Mouse (Mus musculus) hindbrain, embryonic 14.5 days (tissue): ENCODE measurements at regions not wholly inside any gene's neighbourhood (a gene's known extent, or its start where the extent isn't known, plus 50 kb on each side); places are given as distances from the start of the nearest gene placed in this dataset.

ENCODE experiments used
- ATAC-seq: fragments of 200-750 bp; cut with Nextera tagmentation; 2 replicates; pipeline ENCODE4 v1.8.0; 2017; ENCODE audit warnings: moderate number of reproducible peaks, mild to moderate bottlenecking, moderate TSS enrichment, moderate library complexity; ENCODE audit not compliant: low FRiP score
- DNase-seq: peaks from one replicate; pipeline ENCODE4 v3.0.0-alpha.2; 2015; ENCODE audit warnings: low spot score
- H3K27ac ChIP-seq: fragments of 300-500 bp; sonication (generic); 2 replicates; pipeline ENCODE4 v1.5.1; 2014; ENCODE audit warnings: mild to moderate bottlenecking, moderate library complexity
- H3K27me3 ChIP-seq: fragments of 300-500 bp; sonication (generic); 2 replicates; pipeline ENCODE4 v1.6.1; 2014; ENCODE audit warnings: mild to moderate bottlenecking, low read length, mixed read lengths; ENCODE audit not compliant: control insufficient read depth, insufficient read depth
- H3K36me3 ChIP-seq: fragments of 300-500 bp; sonication (generic); replicated peaks from 2 replicates; pipeline ENCODE4 v1.6.1; 2014; ENCODE audit not compliant: control insufficient read depth, insufficient read depth
- H3K4me1 ChIP-seq: fragments of 300-500 bp; sonication (generic); replicated peaks from 2 replicates; pipeline ENCODE4 v1.6.1; 2014; ENCODE audit warnings: antibody characterized with exemption, low read length, mixed read lengths; ENCODE audit not compliant: control insufficient read depth, insufficient read depth
- H3K4me2 ChIP-seq: fragments of 300-500 bp; sonication (generic); replicated peaks from 2 replicates; pipeline ENCODE4 v1.6.1; 2014; ENCODE audit warnings: mild to moderate bottlenecking, moderate library complexity
- H3K4me3 ChIP-seq: fragments of 300-500 bp; sonication (generic); replicated peaks from 2 replicates; pipeline ENCODE4 v1.5.1; 2014; ENCODE audit warnings: mild to moderate bottlenecking, low read length
- H3K9ac ChIP-seq: fragments of 300-500 bp; sonication (generic); 2 replicates; pipeline ENCODE4 v1.6.1; 2014
- H3K9me3 ChIP-seq: fragments of 300-500 bp; sonication (generic); 2 replicates; pipeline ENCODE4 v1.6.1; 2016; ENCODE audit warnings: low read length; ENCODE audit not compliant: control insufficient read depth
- WGBS: fragments of 180-500 bp; shearing (Covaris S2); extraction: QIAGEN DNeasy Blood & Tissue Kit; methylation state at CpG from one replicate; pipeline ENCODE4 v1.1.7; 2014; 5-methylcytosine and 5-hydroxymethylcytosine counted together

GRCm38 (mm10) chr8:10910954-10911353 is 97.3 kb downstream of the Irs2 start:
- Histone ChIP-seq H3K27me3 (no peaks in the 10 kb centered on the region; the same call in 1 of the 2 replicates), H3K9me3 (no peaks in the 10 kb centered on the region), H3K4me1 (no peaks in the 10 kb centered on the region), H3K27ac (no peak overlapping the region), H3K4me2 (no peak overlapping the region), H3K36me3 (no peaks in the 10 kb centered on the region), H3K4me3 (no peak overlapping the region), H3K9ac (no peak overlapping the region)
- WGBS = 87% methylated on average over 6 of the region's 6 CpGs
- ATAC-seq (no peak), DNase-seq (no peak)

GRCm38 (mm10) chr8:10910244-10910872 is 97.9 kb downstream of the Irs2 start:
- Histone ChIP-seq H3K27me3 (peaks cover 3% of the 10 kb centered on the region; the same call in 1 of the 2 replicates), H3K9ac (no peak overlapping the region), H3K27ac (no peak overlapping the region), H3K4me2 (no peak overlapping the region), H3K4me3 (no peak overlapping the region), H3K4me1 (no peaks in the 10 kb centered on the region), H3K36me3 (no peaks in the 10 kb centered on the region), H3K9me3 (no peaks in the 10 kb centered on the region)
- WGBS = 53% methylated on average over 6 of the region's 6 CpGs
- DNase-seq (no peak), ATAC-seq (no peak)

GRCm38 (mm10) chr8:10909155-10909554 is 99.1 kb downstream of the Irs2 start:
- Histone ChIP-seq H3K27ac (no peak overlapping the region), H3K4me3 (no peak overlapping the region), H3K4me2 (no peak overlapping the region), H3K27me3 (peaks cover 5% of the 10 kb centered on the region; the same call in 1 of the 2 replicates), H3K9ac (no peak overlapping the region), H3K4me1 (no peaks in the 10 kb centered on the region), H3K36me3 (no peaks in the 10 kb centered on the region), H3K9me3 (no peaks in the 10 kb centered on the region)
- 88% methylated on average over 6 of the region's 6 CpGs for WGBS
- no peak for DNase-seq
- no peak for ATAC-seq

- WGBS = 81% methylated on average over 6 of the region's 6 CpGs
- Histone ChIP-seq H3K4me1 (no peaks in the 10 kb centered on the region), H3K9me3 (no peaks in the 10 kb centered on the region), H3K4me3 (no peak overlapping the region), H3K9ac (no peak overlapping the region), H3K27me3 (peaks cover 5% of the 10 kb centered on the region; the same call in 1 of the 2 replicates), H3K27ac (no peak overlapping the region), H3K36me3 (no peaks in the 10 kb centered on the region), H3K4me2 (no peak overlapping the region)
- DNase-seq (no peak), ATAC-seq (no peak)
Observed at GRCm38 (mm10) chr8:10906353-10906752, 101.9 kb downstream of the Irs2 start.

- ATAC-seq = no peak
- WGBS = 91% methylated on average over 5 of the region's 5 CpGs
Observed at GRCm38 (mm10) chr8:10905761-10906160, 102.5 kb downstream of the Irs2 start.

GRCm38 (mm10) chr8:10903957-10904356 is 104.3 kb downstream of the Irs2 start:
- H3K4me2 ChIP-seq = no peak overlapping the region
- no peaks in the 10 kb centered on the region for H3K36me3 ChIP-seq
- WGBS = 87% methylated on average over 2 of the region's 2 CpGs
- H3K27ac ChIP-seq = no peak overlapping the region
- H3K9me3 ChIP-seq = no peaks in the 10 kb centered on the region
- H3K4me3 ChIP-seq = no peak overlapping the region
- DNase-seq = no peak
- H3K4me1 ChIP-seq = peaks cover 13% of the 10 kb centered on the region; the same call in 1 of the 2 replicates
- 0 out of 2 replicates have a peak, but pooled peaks cover 5% of the 10 kb centered on the region for H3K27me3 ChIP-seq
- H3K9ac ChIP-seq = no peak overlapping the region
- no peak for ATAC-seq

More at GRCm38 (mm10) chr8:10905761-10906160, 102.5 kb downstream of the Irs2 start:
- DNase-seq = no peak
- Histone ChIP-seq H3K27ac (no peak overlapping the region), H3K4me1 (no peaks in the 10 kb centered on the region), H3K9ac (no peak overlapping the region), H3K9me3 (no peaks in the 10 kb centered on the region), H3K4me3 (no peak overlapping the region), H3K4me2 (no peak overlapping the region), H3K36me3 (no peaks in the 10 kb centered on the region), H3K27me3 (0 out of 2 replicates have a peak, but pooled peaks cover 5% of the 10 kb centered on the region)

GRCm38 (mm10) chr8:10901954-10902353 is 106.3 kb downstream of the Irs2 start:
- H3K4me2 ChIP-seq = no peak overlapping the region
- DNase-seq = no peak
- no peak overlapping the region for H3K27ac ChIP-seq
- no peak for ATAC-seq
- H3K4me3 ChIP-seq = no peak overlapping the region
- 97% methylated on average over 4 of the region's 4 CpGs for WGBS
- H3K9ac ChIP-seq = no peak overlapping the region
- H3K27me3 ChIP-seq = 0 out of 2 replicates have a peak, but pooled peaks cover 5% of the 10 kb centered on the region
- no peaks in the 10 kb centered on the region for H3K9me3 ChIP-seq
- no peaks in the 10 kb centered on the region for H3K36me3 ChIP-seq
- peaks cover 33% of the 10 kb centered on the region for H3K4me1 ChIP-seq

- no peak overlapping the region for H3K4me3 ChIP-seq
- WGBS = 83% methylated on average over 3 of the region's 3 CpGs
- H3K9me3 ChIP-seq = no peaks in the 10 kb centered on the region
- DNase-seq (no peak), ATAC-seq (no peak)
- no peak overlapping the region for H3K9ac ChIP-seq
- no peak overlapping the region for H3K27ac ChIP-seq
- no peaks in the 10 kb centered on the region for H3K36me3 ChIP-seq
- no peak overlapping the region for H3K4me2 ChIP-seq
- H3K4me1 ChIP-seq = peaks cover 34% of the 10 kb centered on the region
- 0 out of 2 replicates have a peak, but pooled peaks cover 5% of the 10 kb centered on the region for H3K27me3 ChIP-seq
Observed at GRCm38 (mm10) chr8:10901014-10901413, 107.2 kb downstream of the Irs2 start.

GRCm38 (mm10) chr8:10899581-10900155 is 108.6 kb downstream of the Irs2 start:
- H3K4me3 ChIP-seq = 0 out of 2 replicates have a peak overlapping the region, but pooled peaks have one; percentile 5
- whole genome bisulfite sequencing = 6% methylated on average over 17 of the region's 17 CpGs

More at GRCm38 (mm10) chr8:10899581-10900155, 108.6 kb downstream of the Irs2 start:
- Histone ChIP-seq H3K9me3 (no peaks in the 10 kb centered on the region), H3K4me1 (peaks cover 34% of the 10 kb centered on the region), H3K36me3 (no peaks in the 10 kb centered on the region), H3K27me3 (no peaks in the 10 kb centered on the region), H3K27ac (no peak overlapping the region), H3K9ac (no peak overlapping the region; the same call in 1 of the 2 replicates), H3K4me2 (peak overlapping the region; percentile 44)
- ATAC-seq = no peak
- DNase-seq = no peak
